Comparison of ENCODE assay signal across 7 mouse cellular contexts in genomic region chr17:33824084-33824996, GRCm38 (mm10). TPM values are rescaled to one million over a fixed set of nuclear protein-coding genes. Genes with fewer than 3 reads are reported as not detected.
A peak's percentile ranks its signal among the peaks of the same experiment; 100 is the strongest.
DNase-seq lines count a peak whose midpoint lies in the region; ATAC-seq lines count a peak whose summit lies in the region.

TSS of gene Rps28 (minus strand) at chr17:33824562.
TSS of gene Ndufa7 (plus strand) at chr17:33824572.

- ATAC-seq in intestine, embryonic 15.5 days, result peak; percentile 94

- H3K4me3 ChIP-seq in intestine, embryonic 15.5 days (replicated peaks), result peak within 1 kb of the TSS; percentile 73
- H3K4me3 ChIP-seq in midbrain, embryonic 10.5 days, result peak within 1 kb of the TSS; percentile 88

- peak within 1 kb of the TSS; percentile 76 for H3K9ac ChIP-seq in intestine, embryonic 15.5 days

- peak within 1 kb of the TSS; percentile 79 for H3K27ac ChIP-seq in intestine, embryonic 15.5 days
- H3K27ac ChIP-seq in midbrain, embryonic 10.5 days (replicated peaks), result peak within 1 kb of the TSS; percentile 93

- no peaks in the 10 kb centered on the region for H3K9me3 ChIP-seq in intestine, embryonic 15.5 days
- no peaks in the 10 kb centered on the region for H3K9me3 ChIP-seq in midbrain, embryonic 10.5 days (replicated peaks)

- H3K27me3 ChIP-seq in intestine, embryonic 15.5 days (replicated peaks), result no peaks in the 10 kb centered on the region
- no peaks in the 10 kb centered on the region for H3K27me3 ChIP-seq in midbrain, embryonic 10.5 days (ENCODE audit: low read depth, poor library complexity, severe bottlenecking)

- WGBS in intestine, embryonic 15.5 days, result under 1% methylated on average over 51 of the region's 51 CpGs
- under 1% methylated on average over 51 of the region's 51 CpGs for WGBS in midbrain, embryonic 10.5 days

- H3K4me2 ChIP-seq in intestine, embryonic 15.5 days (replicated peaks), result peak within 1 kb of the TSS; percentile 74

- peaks cover 26% of the 10 kb centered on the region for H3K36me3 ChIP-seq in intestine, embryonic 15.5 days
- peaks cover 70% of the 10 kb centered on the region for H3K36me3 ChIP-seq in midbrain, embryonic 10.5 days

- H3K4me1 ChIP-seq in intestine, embryonic 15.5 days (replicated peaks), result peaks cover 21% of the 10 kb centered on the region; the same call in 1 of the 2 replicates
- H3K4me1 ChIP-seq in midbrain, embryonic 10.5 days, result peaks cover 39% of the 10 kb centered on the region

- DNase-seq in adrenal gland, adult 18-20 months (ENCODE audit: low spot score in 2 of 2), result peak; percentile 98 to 99
- peak; percentile 97 for DNase-seq in embryo, embryonic 11 days
- peak; percentile 95 to 100 for DNase-seq in gastrocnemius, postnatal 36 days
- peak; percentile 99 for DNase-seq in left cerebral cortex, postnatal 25 days (ENCODE audit: low spot score in 2 of 2)
- DNase-seq in midbrain, embryonic 10.5 days (ENCODE audit: low spot score), result peak; percentile 97
- DNase-seq in right cerebral cortex, postnatal 4 days, result peak; percentile 93

- intact Hi-C loops in gastrocnemius, postnatal 36 days (cut with DNase I), result no loop called here
- intact Hi-C loops in left cerebral cortex, postnatal 25 days (cut with DNase I), result no loop called here

RNA-seq across cellular contexts. Expression of gene Rps28, which starts in this region (rescaled TPM):
- total RNA-seq in adrenal gland, adult 18-20 months (2021), result 1,000 to 10,000 TPM; 1,292 to 1,451 TPM
- 100 to 1,000 TPM; 503 to 584 TPM for total RNA-seq in gastrocnemius, postnatal 36 days (2021)
- 1,025 and 1,054 TPM in 2 replicates for polyA plus RNA-seq in intestine, embryonic 15.5 days (2015; fragmentation: Nextera tagmentation; extraction: Ambion mirVana)
- total RNA-seq in left cerebral cortex, postnatal 25 days (2021), result 100 to 1,000 TPM; 675 to 677 TPM
- polyA plus RNA-seq in midbrain, embryonic 10.5 days (2016; fragmentation: Nextera tagmentation; extraction: Ambion mirVana), result 699 and 827 TPM in 2 replicates

RNA-seq across cellular contexts. Expression of gene Ndufa7, which starts in this region (rescaled TPM):
- total RNA-seq in adrenal gland, adult 18-20 months (2021), result 100 to 1,000 TPM; 487 to 498 TPM
- total RNA-seq in gastrocnemius, postnatal 36 days (2021), result 100 to 1,000 TPM; 325 to 364 TPM
- polyA plus RNA-seq in intestine, embryonic 15.5 days (2015; fragmentation: Nextera tagmentation; extraction: Ambion mirVana), result 492 and 540 TPM in 2 replicates
- 100 to 1,000 TPM; 196 to 205 TPM for total RNA-seq in left cerebral cortex, postnatal 25 days (2021)
- polyA plus RNA-seq in midbrain, embryonic 10.5 days (2016; fragmentation: Nextera tagmentation; extraction: Ambion mirVana), result 496 and 518 TPM in 2 replicates

Comparison
In these comparisons a context has a peak if more than half of its experiments do, and no peak if none do; other contexts are left out.
1. Peak in every context shown above with its lines: DNase-seq, ATAC-seq, H3K4me3 ChIP-seq and H3K27ac ChIP-seq.